Mouse (Mus musculus) thymus, adult 2 months (tissue): ENCODE measurements around the gene Efcab9. TPM values are rescaled to one million over a fixed set of nuclear protein-coding genes. Genes with fewer than 3 reads are reported as not detected.
A peak's percentile ranks its signal among the peaks of the same experiment; 100 is the strongest.

Experiments used
- DNase-seq: peaks from one replicate; pipeline ENCODE4 v3.0.0; 2021
- H3K27ac ChIP-seq: fragments of 200-500 bp; 2 replicates; pipeline ENCODE4 v1.5.1; 2012; ENCODE audit warnings: low read length, control low read depth; ENCODE audit not compliant: control insufficient read depth, insufficient read depth
- H3K27me3 ChIP-seq: fragments of 200-500 bp; 2 replicates; pipeline ENCODE4 v1.6.1; 2012; ENCODE audit warnings: mild to moderate bottlenecking, low read length, moderate library complexity, mixed read lengths; ENCODE audit not compliant: control insufficient read depth, insufficient read depth
- H3K36me3 ChIP-seq: fragments of 200-500 bp; 2 replicates; pipeline ENCODE4 v1.6.1; 2012; ENCODE audit warnings: mild to moderate bottlenecking, low read length, moderate library complexity; ENCODE audit not compliant: control insufficient read depth, insufficient read depth
- H3K4me1 ChIP-seq: fragments of 200-500 bp; replicated peaks from 2 replicates; pipeline ENCODE4 v1.6.1; 2012; ENCODE audit warnings: low read length; ENCODE audit not compliant: control insufficient read depth, insufficient read depth
- H3K4me3 ChIP-seq: fragments of 200-500 bp; 2 replicates; pipeline ENCODE4 v1.5.1; 2012; ENCODE audit warnings: mild to moderate bottlenecking, low read length, control low read depth, moderate library complexity; ENCODE audit not compliant: control insufficient read depth, insufficient read depth
- CTCF ChIP-seq: fragments of 200-500 bp; IDR thresholded peaks from 2 replicates; pipeline ENCODE4 v1.5.1; 2012; ENCODE audit warnings: mild to moderate bottlenecking, control low read depth, low read length, moderate library complexity, borderline replicate concordance; ENCODE audit not compliant: control insufficient read depth, poor library complexity, insufficient read depth; ENCODE audit errors: extremely low read depth
- POLR2A ChIP-seq: fragments of 200-500 bp; IDR thresholded peaks from 2 replicates; pipeline ENCODE4 v1.6.1; 2012; ENCODE audit warnings: mild to moderate bottlenecking, low read length, control low read depth, moderate library complexity; ENCODE audit not compliant: control insufficient read depth, poor library complexity, insufficient read depth; ENCODE audit errors: extremely low read depth
- WGBS: fragments of 180-500 bp; shearing (Covaris S2); methylation state at CpG from one replicate; pipeline ENCODE4 v1.1.7; 2018; 5-methylcytosine and 5-hydroxymethylcytosine counted together
- polyA plus RNA-seq: library from polyadenylated mRNA; depleted of rRNA; stranded (reverse); fragments of >200 nt; gene quantifications from 2 replicates; pipeline ENCODE4 v1.2.3, GENCODE M21; 2012; rRNA removed

Efcab9 gene
- polyA plus RNA-seq, 1 experiment, result 0.71 TPM

DNA sequence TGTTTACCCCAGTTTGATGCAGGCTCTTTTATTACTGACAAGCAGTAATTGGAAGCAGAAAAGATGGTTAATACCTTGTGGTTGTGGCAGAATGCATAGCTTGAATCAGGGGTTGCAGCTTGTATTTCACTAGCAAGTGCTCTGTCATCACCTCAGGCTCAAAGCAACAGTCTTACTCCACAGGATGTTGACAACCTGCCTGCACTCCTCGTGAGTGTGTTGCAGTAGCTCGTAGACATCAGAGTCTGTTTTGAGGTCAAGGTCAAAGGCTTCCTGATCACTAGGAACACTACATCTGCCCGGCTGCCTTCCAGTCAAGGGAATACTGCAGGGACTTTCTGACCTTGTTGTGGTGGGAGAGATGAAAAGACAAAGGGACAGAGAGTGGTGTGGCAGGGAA is 45.3 kb downstream of the Efcab9 start:
- H3K4me1 ChIP-seq, result peaks cover 3% of the 10 kb centered on the region; the same call in 1 of the 2 replicates
- H3K27me3 ChIP-seq, result no peaks in the 10 kb centered on the region
- no peak for DNase-seq
- no peaks in the 10 kb centered on the region for H3K36me3 ChIP-seq
- 18% methylated on average over 3 of the region's 3 CpGs for WGBS
- H3K27ac ChIP-seq, result no peak overlapping the region
- H3K4me3 ChIP-seq, result no peak overlapping the region
- no peak for TF ChIP-seq POLR2A
- TF ChIP-seq CTCF, result no peak

DNA sequence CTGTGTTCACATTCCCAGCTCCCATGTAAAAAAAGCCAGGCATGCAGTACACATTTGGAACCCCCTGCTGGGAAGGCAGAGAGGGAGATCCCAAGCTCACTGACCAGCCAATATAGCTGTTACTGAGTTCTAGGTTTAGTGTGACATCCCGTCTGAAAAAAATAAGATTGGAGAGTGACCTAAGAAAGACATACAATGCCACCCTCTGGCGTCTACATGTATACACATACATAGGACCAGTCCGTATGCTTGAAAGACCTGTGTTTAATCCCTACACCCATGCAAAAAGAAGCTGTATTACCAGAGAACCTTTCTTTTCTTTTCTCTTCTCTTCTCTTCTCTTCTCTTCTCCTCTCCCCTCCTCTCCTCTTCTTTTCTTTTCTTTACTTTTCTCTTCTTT is 46.6 kb downstream of the Efcab9 start:
- TF ChIP-seq CTCF (no peak), POLR2A (no peak)

DNA sequence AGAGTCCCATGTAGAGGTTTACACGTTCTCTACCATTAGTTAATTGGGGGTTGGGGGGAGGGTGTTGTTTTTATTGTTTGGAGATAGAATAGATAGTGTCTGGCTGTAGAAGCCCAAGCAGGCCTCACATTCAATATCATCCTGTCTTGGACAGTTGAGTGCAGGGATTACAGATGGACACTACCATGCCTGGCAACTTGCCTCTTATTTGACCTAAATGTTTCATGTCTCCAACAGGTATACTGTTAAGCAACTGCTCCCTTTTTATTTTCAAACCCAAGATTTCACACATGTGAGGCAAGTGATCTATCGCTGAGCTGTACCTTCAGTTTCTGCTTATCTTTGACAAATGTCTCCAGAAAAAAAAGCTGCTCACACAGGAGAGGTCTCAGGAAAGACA is 50.4 kb downstream of the Efcab9 start:
- no peaks in the 10 kb centered on the region for H3K36me3 ChIP-seq
- H3K4me1 ChIP-seq, result no peaks in the 10 kb centered on the region
- 93% methylated on average over 2 of the region's 2 CpGs for WGBS
- no peak overlapping the region for H3K4me3 ChIP-seq
- TF ChIP-seq CTCF (no peak), POLR2A (no peak)
- H3K27ac ChIP-seq, result no peak overlapping the region
- DNase-seq, result no peak
- no peaks in the 10 kb centered on the region for H3K27me3 ChIP-seq

More for the DNA sequence above, 46.6 kb downstream of the Efcab9 start:
- no peaks in the 10 kb centered on the region for H3K36me3 ChIP-seq
- no peak for DNase-seq
- WGBS, result 75% methylated on average over 3 of the region's 3 CpGs
- no peak overlapping the region for H3K4me3 ChIP-seq
- H3K27ac ChIP-seq, result no peak overlapping the region
- no peaks in the 10 kb centered on the region for H3K27me3 ChIP-seq
- peaks cover 3% of the 10 kb centered on the region; the same call in 1 of the 2 replicates for H3K4me1 ChIP-seq

DNA sequence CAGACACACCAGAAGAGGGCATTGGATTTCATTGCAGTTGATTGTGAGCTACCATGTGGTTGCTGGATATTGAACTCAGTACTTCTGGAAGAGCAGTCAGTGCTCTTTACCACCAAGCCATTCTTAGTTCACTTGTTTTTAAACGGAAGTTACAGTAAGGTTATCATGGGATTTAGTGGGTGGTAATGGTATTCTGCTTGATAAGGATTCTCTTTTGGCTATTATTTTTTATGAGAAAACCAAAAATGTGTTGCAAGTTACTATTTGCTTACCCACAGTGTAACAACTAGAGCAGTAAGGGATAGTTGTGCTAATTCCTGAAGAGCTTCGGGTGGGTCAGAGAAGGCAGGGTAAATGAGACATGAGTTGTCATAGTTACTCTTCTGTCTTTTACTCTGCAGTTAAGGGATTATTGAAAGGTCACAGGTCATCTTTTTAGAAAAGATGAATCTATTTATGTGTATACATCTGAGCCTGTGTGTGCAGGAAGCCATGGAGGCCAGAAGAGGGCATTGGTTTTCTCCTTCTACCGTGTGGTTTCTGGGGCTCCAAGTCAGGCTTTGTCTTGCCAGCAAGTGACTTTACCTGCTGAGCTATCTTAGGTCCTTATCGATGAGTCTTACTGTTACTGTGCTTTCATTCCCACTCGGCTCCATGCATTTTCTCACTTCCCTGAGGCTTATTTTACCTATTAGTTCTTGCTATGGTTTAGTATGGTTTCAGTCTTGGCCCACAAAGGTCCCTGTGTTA is 56.2 kb downstream of the Efcab9 start:
- TF ChIP-seq POLR2A (no peak), CTCF (no peak)
- no peak for DNase-seq

DNA sequence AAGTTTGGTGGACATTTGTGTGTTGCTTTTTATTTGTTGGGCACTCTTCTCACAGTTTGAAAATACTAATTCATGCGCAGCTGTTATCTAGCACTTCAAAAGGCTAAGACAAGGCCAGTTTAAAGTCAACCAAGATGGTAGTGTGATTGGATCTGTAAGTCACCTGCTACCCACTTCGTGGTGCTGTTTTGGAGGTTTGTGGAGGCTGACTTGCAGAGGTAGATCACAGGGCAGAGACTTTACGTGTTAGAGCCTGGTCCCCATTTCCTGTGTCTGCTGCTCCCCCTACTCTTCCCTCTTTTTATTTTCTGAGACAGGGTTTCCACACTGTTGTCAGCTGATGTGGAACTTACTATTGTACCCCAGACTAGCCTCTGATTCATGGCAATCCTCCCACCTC is 57.2 kb downstream of the Efcab9 start:
- no peak overlapping the region for H3K4me3 ChIP-seq
- DNase-seq, result peak; percentile 9
- H3K4me1 ChIP-seq, result no peaks in the 10 kb centered on the region
- TF ChIP-seq CTCF, result no peak
- no peak for TF ChIP-seq POLR2A
- WGBS, result 28% methylated on average over 3 of the region's 3 CpGs
- H3K27me3 ChIP-seq, result no peaks in the 10 kb centered on the region
- no peak overlapping the region for H3K27ac ChIP-seq
- H3K36me3 ChIP-seq, result no peaks in the 10 kb centered on the region

More for the DNA sequence above, 56.2 kb downstream of the Efcab9 start:
- Histone ChIP-seq H3K4me3 (no peak overlapping the region), H3K36me3 (no peaks in the 10 kb centered on the region), H3K27ac (no peak overlapping the region), H3K27me3 (no peaks in the 10 kb centered on the region), H3K4me1 (no peaks in the 10 kb centered on the region)
- WGBS, result 96% methylated on average over 5 of the region's 5 CpGs

Other genes starting within 250 kb of the Efcab9 start
- 1,371 and 1,698 TPM in 2 replicates for gene Hba-a1, start 248.6 kb downstream of the Efcab9 start, polyA plus RNA-seq
- gene Hbq1b, start 245.1 kb downstream of the Efcab9 start, polyA plus RNA-seq, result 0.23 TPM in 1 of 2 replicates, not detected in the other
- 2,237 and 2,638 TPM in 2 replicates for gene Hba-a2, start 235.6 kb downstream of the Efcab9 start, polyA plus RNA-seq
- 0.27 TPM in 1 of 2 replicates, not detected in the other for gene Hbq1a, start 232.0 kb downstream of the Efcab9 start, polyA plus RNA-seq
- gene Sh3pxd2b, start 184.3 kb downstream of the Efcab9 start, polyA plus RNA-seq, result 6.8 and 7.5 TPM in 2 replicates
- 8.7 and 9.1 TPM in 2 replicates for gene Ubtd2, start 76.7 kb downstream of the Efcab9 start, polyA plus RNA-seq
- gene Stk10, start 1.2 kb upstream of the Efcab9 start, polyA plus RNA-seq, result 50.3 and 55.4 TPM in 2 replicates
- 55.6 and 61.7 TPM in 2 replicates for gene Fbxw11, start 110.6 kb upstream of the Efcab9 start, polyA plus RNA-seq